Mouse (Mus musculus) CD4-positive, CD25-positive, alpha-beta regulatory T cell, adult 4 months (primary cell): Measurements from ENCODE around the gene Mup17. TPM values are rescaled to one million over a fixed set of nuclear protein-coding genes. Genes with fewer than 3 reads are reported as not detected.
"Not testable (repeated sequence)": the region's sequence is repeated elsewhere in the genome, so short reads cannot be mapped to it uniquely, and the experiment has no call there.

Experiments
- ATAC-seq: one replicate; pipeline ENCODE4 v1.8.0; 2017
- polyA plus RNA-seq, 2 experiments: library from polyadenylated mRNA; unstranded; fragments of 100-300 nt; shearing (Covaris generic); gene quantifications; one replicate each; pipeline ENCODE4 v1.2.1; 2017

Mup17 gene
- polyA plus RNA-seq = not detected

DNA sequence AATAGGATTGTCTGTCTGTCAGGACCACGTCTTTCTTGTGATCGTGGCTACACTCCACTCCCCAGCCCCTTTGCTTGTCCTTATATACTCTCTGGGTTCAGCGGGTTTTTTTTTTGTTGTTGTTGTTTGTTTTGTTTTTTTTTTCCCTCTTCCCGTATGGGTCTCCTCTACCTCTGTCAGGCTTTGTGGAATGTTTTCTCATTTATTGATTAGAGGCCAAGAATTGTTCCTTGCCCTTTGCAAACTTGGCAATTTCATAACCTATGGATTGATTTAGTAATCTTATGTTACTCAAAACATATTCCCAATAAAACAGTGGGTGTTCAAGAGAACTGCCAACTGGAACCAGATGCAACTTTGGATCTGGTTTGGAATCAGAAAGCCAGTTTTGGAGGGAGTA, at the start of gene Mup17:
Mup17 (minus strand) TSS at position 101 of the 400 bp plus-strand sequence.
- not testable (repeated sequence) for ATAC-seq

DNA sequence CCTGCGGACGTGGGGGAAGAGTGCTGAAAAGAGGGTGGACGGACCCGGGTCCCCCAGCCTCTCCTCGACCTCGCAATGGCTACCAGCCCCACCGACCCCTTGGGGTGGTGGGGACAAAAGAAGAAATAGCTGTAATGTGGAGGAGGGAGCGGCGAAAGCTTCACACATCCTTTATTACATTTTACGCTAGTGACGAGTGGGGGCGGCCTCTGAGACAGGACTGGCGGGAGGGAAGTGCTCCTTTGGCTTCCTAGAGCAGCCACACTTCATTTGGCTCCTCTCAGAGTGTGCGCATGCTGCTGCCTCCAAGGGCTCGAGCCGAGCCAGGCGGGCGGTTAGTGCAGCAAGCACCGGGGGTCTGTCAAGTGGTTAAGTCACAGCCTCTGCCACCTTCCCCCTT, 24.1 kb downstream of the Mup17 start:
- ATAC-seq = not testable (repeated sequence)

DNA sequence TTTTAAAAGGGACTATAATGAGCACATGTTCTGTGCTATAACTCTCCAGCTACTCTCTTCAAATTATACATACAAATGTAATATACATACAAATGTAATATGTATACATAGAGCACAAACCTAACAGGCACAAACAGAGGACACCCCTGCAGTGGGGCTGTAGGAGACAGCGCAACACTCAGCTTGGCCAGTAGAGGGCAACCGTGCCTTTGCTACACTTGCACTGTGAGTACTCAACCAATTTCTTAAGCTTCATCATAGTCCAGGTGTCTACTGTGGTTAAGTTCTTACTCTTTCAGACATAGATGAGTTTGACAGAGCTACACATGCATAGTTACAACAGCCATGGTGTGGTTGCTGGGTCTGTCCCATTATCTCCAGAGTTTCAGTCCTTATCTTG, 39.8 kb downstream of the Mup17 start:
- ATAC-seq = not testable (repeated sequence)

Other genes with a start within 250 kb of the Mup17 start
- not detected for gene Mup15, start 156.1 kb downstream of the Mup17 start, polyA plus RNA-seq
- not detected for gene Mup16, start 76.3 kb downstream of the Mup17 start, polyA plus RNA-seq
- gene Mup18, start 78.3 kb upstream of the Mup17 start, polyA plus RNA-seq = not detected
- gene Mup19, start 186.4 kb upstream of the Mup17 start, polyA plus RNA-seq = not detected
- gene Mup5, start 239.4 kb upstream of the Mup17 start, polyA plus RNA-seq = not detected